Mouse (Mus musculus) embryonic fibroblast, embryonic 13.5 days (primary cell): ENCODE measurements around the gene Tex44.

Source experiments
- CTCF ChIP-seq: IDR thresholded peaks from 2 replicates; pipeline ENCODE4 v1.5.1; 2011; ENCODE audit warnings: mild to moderate bottlenecking, control low read depth, low read length, moderate library complexity, borderline replicate concordance; ENCODE audit not compliant: insufficient read depth
- POLR2A ChIP-seq: IDR thresholded peaks from 2 replicates; pipeline ENCODE4 v1.6.1; 2011; ENCODE audit warnings: low read depth, mild to moderate bottlenecking, control low read depth, low read length, moderate library complexity

DNA sequence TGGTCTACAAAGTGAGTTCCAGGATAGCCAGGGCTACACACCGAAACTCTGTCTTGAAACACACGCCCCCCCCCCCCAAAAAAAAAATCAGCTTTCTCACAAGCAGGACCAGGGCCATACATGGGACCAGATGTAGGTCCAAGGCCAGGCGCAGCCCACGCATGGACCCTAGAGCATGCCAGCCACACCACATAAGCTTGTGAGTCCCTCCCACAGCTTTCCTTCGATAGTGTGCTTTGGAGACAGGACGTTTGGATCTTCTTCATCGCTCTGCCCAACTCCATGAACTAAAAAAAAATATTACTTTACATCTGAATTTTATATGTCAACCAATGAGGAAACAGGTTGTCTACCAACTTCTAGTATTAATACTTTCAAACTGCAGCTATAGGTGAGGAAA lies 7.2 kb downstream of the Tex44 start:
- TF ChIP-seq CTCF (no peak), POLR2A (no peak)
